Mouse (Mus musculus) embryonic facial prominence, embryonic 10.5 days (tissue): ENCODE measurements around the gene Chchd6. TPM values are rescaled to one million over a fixed set of nuclear protein-coding genes. Genes with fewer than 3 reads are reported as not detected.

Experiments
- DNase-seq: peaks from one replicate; pipeline ENCODE4 v3.0.0-alpha.2; 2017; ENCODE audit warnings: low spot score
- H3K27ac ChIP-seq: fragments of 300-500 bp; sonication (generic); replicated peaks from 2 replicates; pipeline ENCODE4 v1.5.1; 2016; ENCODE audit warnings: mild to moderate bottlenecking
- H3K27me3 ChIP-seq: fragments of 300-500 bp; sonication (generic); replicated peaks from 2 replicates; pipeline ENCODE4 v1.6.1; 2016; ENCODE audit warnings: low read depth, mild to moderate bottlenecking; ENCODE audit not compliant: poor library complexity, severe bottlenecking
- H3K36me3 ChIP-seq: fragments of 300-500 bp; sonication (generic); replicated peaks from 2 replicates; pipeline ENCODE4 v1.6.1; 2016; ENCODE audit warnings: mild to moderate bottlenecking, moderate library complexity
- H3K4me1 ChIP-seq: fragments of 300-500 bp; sonication (generic); 2 replicates; pipeline ENCODE4 v1.6.1; 2016
- H3K4me3 ChIP-seq: fragments of 300-500 bp; sonication (generic); 2 replicates; pipeline ENCODE4 v1.5.1; 2016; ENCODE audit warnings: mild to moderate bottlenecking, moderate library complexity
- H3K9me3 ChIP-seq: fragments of 300-500 bp; sonication (generic); 2 replicates; pipeline ENCODE4 v1.6.1; 2016; ENCODE audit warnings: mild to moderate bottlenecking
- WGBS: fragments of 180-500 bp; shearing (Covaris S2); methylation state at CpG from one replicate; pipeline ENCODE4 v1.1.7; 2016; 5-methylcytosine and 5-hydroxymethylcytosine counted together
- polyA plus RNA-seq: library from polyadenylated mRNA; unstranded; fragments of >200 nt; fragmentation: Nextera tagmentation; extraction: Ambion mirVana; gene quantifications from 2 replicates; pipeline ENCODE4 v1.2.1, GENCODE M21; 2016

Gene Chchd6
- polyA plus RNA-seq, 1 experiment from 2014 or later = 66.8 TPM

DNA sequence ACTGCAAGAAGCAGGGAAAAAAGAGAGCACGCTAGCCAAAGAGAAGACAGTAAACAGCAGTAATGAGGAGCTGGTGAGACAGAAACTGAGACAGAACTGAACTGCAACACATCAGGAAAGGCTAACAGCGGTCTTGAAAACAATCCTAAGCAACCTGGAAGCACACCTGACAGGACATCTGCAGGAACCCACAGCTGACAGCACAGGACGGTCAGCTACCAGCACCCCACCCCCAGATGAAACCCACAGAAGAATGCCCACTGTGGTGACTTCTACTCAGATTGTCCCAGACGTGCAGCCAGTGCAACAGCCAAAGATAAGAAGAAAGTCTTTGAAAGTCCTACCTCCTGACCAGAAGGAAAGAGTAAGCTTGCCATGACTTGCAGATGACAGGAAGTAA lies 103.1 kb downstream of the Chchd6 start:
- Histone ChIP-seq H3K4me1 (no peaks in the 10 kb centered on the region), H3K27ac (no peak overlapping the region), H3K36me3 (no peaks in the 10 kb centered on the region), H3K27me3 (no peaks in the 10 kb centered on the region), H3K4me3 (no peak overlapping the region), H3K9me3 (no peaks in the 10 kb centered on the region)
- WGBS = 83% methylated on average over 4 of the region's 4 CpGs
- DNase-seq = no peak

GRCm38 (mm10) chr6:89490369-89490768 lies 105.1 kb downstream of the Chchd6 start:
- Histone ChIP-seq H3K27ac (no peak overlapping the region), H3K4me3 (no peak overlapping the region), H3K27me3 (no peaks in the 10 kb centered on the region), H3K4me1 (no peaks in the 10 kb centered on the region), H3K9me3 (no peaks in the 10 kb centered on the region), H3K36me3 (no peaks in the 10 kb centered on the region)
- 93% methylated on average over 3 of the region's 3 CpGs for WGBS
- DNase-seq = no peak

GRCm38 (mm10) chr6:89489533-89489932 lies 105.9 kb downstream of the Chchd6 start:
- Histone ChIP-seq H3K9me3 (no peaks in the 10 kb centered on the region), H3K4me1 (no peaks in the 10 kb centered on the region), H3K4me3 (no peak overlapping the region), H3K27me3 (no peaks in the 10 kb centered on the region), H3K27ac (no peak overlapping the region), H3K36me3 (no peaks in the 10 kb centered on the region)
- WGBS = 91% methylated on average over 1 of the region's 1 CpGs
- no peak for DNase-seq

- no peak overlapping the region for H3K27ac ChIP-seq
- DNase-seq = no peak
- no peaks in the 10 kb centered on the region for H3K27me3 ChIP-seq
- no peaks in the 10 kb centered on the region for H3K4me1 ChIP-seq
- H3K4me3 ChIP-seq = no peak overlapping the region
- no peaks in the 10 kb centered on the region for H3K9me3 ChIP-seq
- H3K36me3 ChIP-seq = no peaks in the 10 kb centered on the region
- WGBS = 71% methylated on average over 4 of the region's 4 CpGs
Observed at GRCm38 (mm10) chr6:89486055-89486454, 109.4 kb downstream of the Chchd6 start.

DNA sequence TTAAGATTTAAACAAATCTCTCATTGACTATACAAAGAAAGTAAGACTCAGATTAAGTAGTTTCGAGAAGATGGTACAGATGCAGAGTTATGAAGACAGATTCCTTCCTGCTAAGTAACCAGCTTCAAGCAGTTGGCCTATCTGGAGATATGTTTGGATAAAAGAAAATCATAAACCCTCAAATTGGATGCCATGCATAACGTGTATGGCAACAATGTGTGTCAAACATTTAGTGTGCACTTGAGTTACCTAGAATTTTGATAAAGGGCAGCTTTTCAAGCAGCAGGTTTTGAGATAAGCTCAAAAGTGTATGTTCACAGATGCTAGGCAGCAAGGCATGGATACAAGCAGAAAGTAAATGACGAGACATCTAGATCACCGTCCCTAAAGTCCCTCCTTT lies 114.3 kb downstream of the Chchd6 start:
- H3K9me3 ChIP-seq = no peaks in the 10 kb centered on the region
- no peak overlapping the region for H3K4me3 ChIP-seq
- no peaks in the 10 kb centered on the region for H3K36me3 ChIP-seq
- H3K4me1 ChIP-seq = no peaks in the 10 kb centered on the region
- no peak overlapping the region for H3K27ac ChIP-seq
- no peak for DNase-seq
- H3K27me3 ChIP-seq = no peaks in the 10 kb centered on the region
- WGBS = 87% methylated on average over 4 of the region's 4 CpGs

- DNase-seq = no peak
- Histone ChIP-seq H3K4me3 (no peak overlapping the region), H3K4me1 (no peaks in the 10 kb centered on the region), H3K9me3 (no peaks in the 10 kb centered on the region), H3K27me3 (no peaks in the 10 kb centered on the region), H3K27ac (no peak overlapping the region), H3K36me3 (no peaks in the 10 kb centered on the region)
Observed at GRCm38 (mm10) chr6:89467908-89468307, 127.5 kb downstream of the Chchd6 start.

DNA sequence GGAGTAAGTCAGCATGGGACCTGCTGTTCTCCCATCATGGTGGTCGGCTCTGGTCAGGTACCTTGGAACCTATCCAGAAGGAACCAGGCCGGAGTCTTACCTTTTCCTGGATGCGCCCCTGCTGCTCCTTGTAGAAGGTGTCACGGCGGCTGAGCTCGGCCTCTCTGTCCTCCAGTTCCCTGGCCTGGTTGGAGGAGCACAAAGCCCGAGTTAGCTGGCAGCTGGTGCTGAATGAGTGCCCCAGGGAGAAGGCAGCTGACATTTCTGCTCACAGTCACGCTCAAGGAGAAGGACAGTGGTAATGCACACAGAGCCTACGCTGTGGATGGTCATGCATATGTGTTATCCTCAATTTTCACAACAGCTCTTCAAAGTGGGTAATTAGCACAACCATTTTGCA lies 128.2 kb downstream of the Chchd6 start:
- 83% methylated on average over 9 of the region's 9 CpGs for WGBS

DNA sequence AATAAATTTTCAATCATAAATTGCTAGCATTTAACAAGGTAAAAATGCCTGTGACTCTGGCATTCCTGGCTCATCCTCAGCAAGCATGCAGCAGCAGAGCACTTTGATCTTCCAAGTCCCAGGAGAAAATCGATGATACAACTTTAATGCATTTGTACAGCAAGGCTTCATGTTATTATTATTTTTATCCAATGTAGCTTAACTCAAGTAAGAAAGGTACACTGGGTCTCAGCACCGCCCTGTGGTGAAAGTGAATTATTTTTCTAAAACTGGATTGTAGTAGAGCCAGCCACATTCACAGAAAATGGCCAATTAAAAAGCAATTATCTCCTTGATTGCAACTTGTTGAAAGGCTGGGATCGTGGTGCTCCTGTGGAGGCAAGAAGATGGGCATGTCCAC lies 128.6 kb downstream of the Chchd6 start:
- H3K4me3 ChIP-seq = no peak overlapping the region
- no peaks in the 10 kb centered on the region for H3K27me3 ChIP-seq
- H3K4me1 ChIP-seq = no peaks in the 10 kb centered on the region
- no peaks in the 10 kb centered on the region for H3K9me3 ChIP-seq
- H3K36me3 ChIP-seq = no peaks in the 10 kb centered on the region
- H3K27ac ChIP-seq = no peak overlapping the region
- WGBS = 83% methylated on average over 3 of the region's 3 CpGs
- DNase-seq = no peak

More for the DNA sequence above, 128.2 kb downstream of the Chchd6 start:
- Histone ChIP-seq H3K36me3 (no peaks in the 10 kb centered on the region), H3K27me3 (no peaks in the 10 kb centered on the region), H3K27ac (no peak overlapping the region), H3K4me3 (no peak overlapping the region), H3K9me3 (no peaks in the 10 kb centered on the region), H3K4me1 (no peaks in the 10 kb centered on the region)
- DNase-seq = no peak

DNA sequence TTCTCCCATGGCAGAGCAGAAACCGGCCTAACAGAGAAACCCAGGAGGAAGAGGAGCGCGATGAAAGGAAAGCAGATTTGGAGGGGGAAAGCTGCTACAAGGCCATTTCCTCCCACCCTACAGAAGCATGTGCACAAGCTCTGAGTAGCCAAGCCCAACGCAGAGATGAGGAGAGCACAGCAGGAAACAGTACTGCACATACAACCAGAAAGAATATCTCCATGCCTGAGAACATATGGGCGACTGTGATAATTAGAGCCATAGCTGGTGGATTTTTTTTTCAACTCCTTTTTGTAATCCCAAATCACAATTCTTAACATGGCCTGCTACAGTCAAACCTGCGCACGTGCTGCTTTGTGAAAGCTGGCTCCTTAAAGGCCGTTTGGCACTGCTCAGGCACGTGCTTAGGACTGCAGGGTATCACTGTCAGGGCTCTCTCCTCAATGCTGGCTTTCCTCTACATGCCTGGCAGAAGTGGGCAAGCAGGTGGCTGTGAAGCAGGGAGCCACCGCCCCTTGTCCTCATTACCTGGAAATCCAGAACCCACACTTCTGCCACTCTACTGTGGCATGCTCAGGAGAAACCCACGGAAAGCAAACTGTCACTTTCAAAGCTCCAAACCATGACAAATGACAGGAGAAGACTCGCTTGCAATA lies 129.3 kb downstream of the Chchd6 start:
- H3K36me3 ChIP-seq = no peaks in the 10 kb centered on the region
- no peaks in the 10 kb centered on the region for H3K9me3 ChIP-seq
- H3K4me1 ChIP-seq = no peaks in the 10 kb centered on the region
- 85% methylated on average over 12 of the region's 12 CpGs for WGBS
- H3K27me3 ChIP-seq = no peaks in the 10 kb centered on the region
- H3K27ac ChIP-seq = no peak overlapping the region
- no peak overlapping the region for H3K4me3 ChIP-seq
- DNase-seq = no peak

GRCm38 (mm10) chr6:89462223-89462760 lies 133.2 kb downstream of the Chchd6 start:
- H3K4me1 ChIP-seq = peaks cover 5% of the 10 kb centered on the region
- 96% methylated on average over 2 of the region's 2 CpGs for WGBS
- no peak for DNase-seq
- H3K9me3 ChIP-seq = no peaks in the 10 kb centered on the region
- no peak overlapping the region for H3K27ac ChIP-seq
- H3K4me3 ChIP-seq = no peak overlapping the region
- no peaks in the 10 kb centered on the region for H3K27me3 ChIP-seq
- H3K36me3 ChIP-seq = no peaks in the 10 kb centered on the region

DNA sequence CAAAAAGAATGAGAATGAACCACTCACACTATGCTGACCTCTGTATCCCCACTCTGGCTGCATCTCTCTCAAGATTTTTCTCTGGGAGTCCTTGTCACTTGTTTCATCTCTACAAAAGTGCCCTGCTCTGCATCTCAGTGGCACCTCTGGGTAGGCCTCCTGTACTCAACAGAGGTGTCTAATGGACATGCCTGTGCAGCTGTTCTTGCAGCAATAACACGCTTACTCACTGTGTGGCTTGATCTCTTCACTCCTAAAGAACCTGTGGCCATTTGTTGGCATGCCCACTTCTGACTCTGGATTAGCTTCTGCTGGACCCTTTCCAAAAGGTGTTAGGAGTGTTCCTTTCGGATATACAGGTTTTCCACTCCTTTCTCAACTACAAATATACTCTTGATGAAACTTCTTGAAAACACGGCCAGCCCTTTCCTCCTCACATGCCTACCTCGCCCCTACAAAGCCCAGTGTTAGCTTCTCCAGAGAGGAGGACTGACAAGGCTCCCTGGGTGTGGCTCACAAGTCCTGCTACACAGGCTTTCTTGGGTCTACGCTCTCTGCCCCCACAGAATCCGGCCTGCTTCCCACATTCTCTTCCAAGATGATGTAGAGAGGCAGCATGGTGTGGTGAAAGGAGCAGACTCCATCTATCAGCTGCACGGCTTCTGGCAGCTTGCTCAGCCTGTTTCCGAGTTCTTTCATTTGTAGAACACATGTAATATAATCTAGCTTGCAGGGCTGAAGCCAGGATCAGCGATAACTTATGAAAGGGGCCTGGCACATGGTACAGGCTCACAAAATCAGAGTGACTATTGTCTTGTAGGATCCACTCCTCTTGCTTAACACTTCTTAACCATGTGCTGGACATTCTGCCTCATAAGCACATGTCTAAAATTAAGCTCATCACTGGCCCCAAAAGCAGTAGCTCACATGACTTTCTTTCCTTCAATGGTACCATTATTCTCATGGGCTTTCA lies 133.9 kb downstream of the Chchd6 start:
- Histone ChIP-seq H3K27me3 (no peaks in the 10 kb centered on the region), H3K4me3 (no peak overlapping the region), H3K9me3 (no peaks in the 10 kb centered on the region), H3K4me1 (peaks cover 11% of the 10 kb centered on the region), H3K36me3 (no peaks in the 10 kb centered on the region), H3K27ac (no peak overlapping the region; the same call in 1 of the 2 replicates)
- DNase-seq = no peak
- 91% methylated on average over 9 of the region's 9 CpGs for WGBS

DNA sequence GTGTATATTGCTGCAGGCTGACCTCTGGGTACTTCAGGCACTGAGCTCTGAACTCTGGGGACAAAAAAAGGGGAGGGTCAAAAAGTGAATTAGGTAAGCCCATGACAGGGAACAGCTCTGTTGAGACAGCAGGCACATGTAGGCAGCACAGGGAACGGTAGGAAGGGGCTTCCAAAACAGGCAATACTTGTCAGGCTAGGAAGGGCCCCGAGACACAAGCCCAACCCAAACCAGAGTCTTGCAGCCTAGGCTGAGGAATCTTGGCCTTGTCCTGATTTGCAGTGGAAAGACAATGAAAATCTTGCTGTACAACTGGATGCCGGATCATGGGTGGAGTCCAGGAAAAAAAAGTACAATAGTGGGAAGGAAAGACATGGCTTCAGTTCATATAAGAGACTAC lies 135.8 kb downstream of the Chchd6 start:
- H3K4me3 ChIP-seq = no peak overlapping the region
- no peak overlapping the region for H3K27ac ChIP-seq
- no peaks in the 10 kb centered on the region for H3K27me3 ChIP-seq
- peaks cover 21% of the 10 kb centered on the region for H3K4me1 ChIP-seq
- DNase-seq = no peak
- WGBS = 76% methylated on average over 3 of the region's 3 CpGs
- no peaks in the 10 kb centered on the region for H3K36me3 ChIP-seq
- no peaks in the 10 kb centered on the region for H3K9me3 ChIP-seq

GRCm38 (mm10) chr6:89457601-89458000 lies 137.9 kb downstream of the Chchd6 start:
- Histone ChIP-seq H3K4me3 (no peak overlapping the region), H3K4me1 (peaks cover 33% of the 10 kb centered on the region), H3K27me3 (no peaks in the 10 kb centered on the region), H3K27ac (no peak overlapping the region), H3K36me3 (no peaks in the 10 kb centered on the region), H3K9me3 (no peaks in the 10 kb centered on the region)
- no peak for DNase-seq
- WGBS = 70% methylated on average over 2 of the region's 2 CpGs
